Mouse (Mus musculus) CD4-positive naive resting alpha-beta T cell, adult 57 days (primary cell): Measurements from ENCODE around the gene 1110012L19Rik. TPM values are rescaled to one million over a fixed set of nuclear protein-coding genes. Genes with fewer than 3 reads are reported as not detected.

Source experiments
- total RNA-seq: library from RNA; stranded (reverse); gene quantifications from one replicate; pipeline ENCODE4 v1.2.4, GENCODE M21; 2023

1110012L19Rik gene
- total RNA-seq = 11.3 TPM

DNA sequence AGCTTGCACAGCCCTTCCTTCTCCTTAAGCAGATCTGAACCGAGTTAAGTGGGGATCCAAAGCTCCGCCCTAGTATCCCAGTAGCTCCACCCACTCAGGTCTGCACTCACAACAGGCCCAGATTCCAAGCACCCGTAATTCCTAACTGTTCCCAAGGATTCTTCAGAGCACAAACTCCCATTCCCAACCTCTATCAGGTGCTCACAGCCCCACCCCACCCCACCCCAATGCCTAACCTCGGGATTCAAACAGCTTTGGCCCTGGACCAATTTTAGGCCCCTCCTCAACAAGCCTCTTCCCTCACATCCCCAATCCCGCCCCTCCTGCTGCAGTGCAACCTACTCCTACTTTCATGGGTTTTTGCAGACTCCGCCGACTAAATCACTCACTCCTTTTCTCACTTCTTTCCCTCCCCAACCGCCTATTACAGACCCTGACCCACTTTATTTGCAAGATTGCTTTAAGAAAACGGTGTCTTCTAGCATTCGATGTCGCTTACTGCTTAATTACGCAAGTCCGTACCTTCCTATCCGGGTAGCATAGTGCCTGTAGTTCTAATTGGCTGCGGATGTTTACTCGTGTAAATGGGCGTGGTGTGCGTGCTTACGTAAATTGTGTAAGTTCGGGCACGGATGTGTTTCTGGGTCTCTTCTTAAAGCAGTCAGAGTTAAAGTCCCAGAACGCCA is at the start of gene 1110012L19Rik:
Gene 1110012L19Rik (plus strand): TSS at position 602 of the 686 bp plus-strand sequence.

DNA sequence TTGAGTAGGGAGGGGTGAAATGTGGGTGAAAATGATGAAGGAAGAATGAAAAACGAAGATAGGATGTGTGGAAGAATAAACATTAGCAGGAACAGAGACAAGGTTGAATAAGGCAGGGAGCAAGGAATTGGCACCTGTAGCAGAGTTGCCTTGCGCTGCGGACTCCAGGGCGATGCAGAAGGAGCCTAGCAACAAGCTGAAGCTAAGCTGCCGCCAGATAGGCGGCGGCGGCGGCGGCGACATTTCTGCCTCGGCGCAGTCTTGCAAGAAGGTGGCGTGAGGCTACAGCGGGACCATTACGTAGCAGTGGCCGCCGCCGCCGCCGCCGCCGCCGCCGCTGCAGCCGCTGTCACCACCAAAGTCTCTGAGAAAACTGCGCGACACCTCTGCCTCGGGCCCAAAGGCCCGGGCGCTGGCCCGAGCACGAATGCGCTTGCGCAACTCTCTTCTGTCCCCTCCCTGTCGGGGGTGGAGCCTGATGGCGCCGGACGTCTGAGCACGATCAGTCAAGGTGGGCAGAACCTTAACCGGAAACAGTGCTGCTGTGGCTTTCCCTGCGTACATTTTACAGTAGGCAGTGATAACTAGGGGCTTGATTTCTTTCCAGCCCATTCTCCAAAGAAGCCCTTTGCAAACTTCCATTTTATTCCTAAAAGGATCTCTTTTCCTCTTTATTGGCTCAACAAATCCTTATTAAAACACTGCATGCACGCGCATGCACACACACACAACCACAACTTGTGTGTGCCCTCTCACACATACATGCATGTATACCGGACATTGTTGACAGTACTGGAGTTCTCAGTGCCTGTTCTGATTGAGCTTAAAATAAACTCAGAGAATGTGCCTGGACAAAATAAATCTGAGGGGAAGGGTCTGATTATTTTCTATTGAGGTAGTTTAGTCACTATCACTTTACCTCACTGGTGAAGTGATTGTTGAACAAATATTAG is 20.7 kb upstream of the 1110012L19Rik start, which contains the start of gene Ids:
Gene Ids (minus strand): TSS at position 424 of the 953 bp plus-strand sequence.

Other genes with a start within 250 kb of the 1110012L19Rik start
- 31.7 TPM for gene Ids, start 20.8 kb upstream of the 1110012L19Rik start, total RNA-seq
- 19.7 TPM for gene Tmem185a, start 91.3 kb downstream of the 1110012L19Rik start, total RNA-seq